Mouse (Mus musculus) neutrophil, adult 5-6 weeks (primary cell): ENCODE measurements around the gene Rab31. TPM values are rescaled to one million over a fixed set of nuclear protein-coding genes. Genes with fewer than 3 reads are reported as not detected.

ENCODE experiments used
- ATAC-seq: fragments of 151-379, 151-347 bp; 2 replicates; pipeline ENCODE4 v1.8.0; 2017; ENCODE audit warnings: mild to moderate bottlenecking, moderate TSS enrichment; ENCODE audit not compliant: insufficient number of reproducible peaks, poor library complexity, low FRiP score, severe bottlenecking; ENCODE audit errors: extremely low read depth
- total RNA-seq: library from RNA; stranded (forward); fragments of 200-1000 nt; gene quantifications from 2 replicates; pipeline ENCODE4 v1.2.3, GENCODE M21; 2017

Rab31 gene
- total RNA-seq, 1 experiment from 2014 or later = 90.1 TPM

DNA sequence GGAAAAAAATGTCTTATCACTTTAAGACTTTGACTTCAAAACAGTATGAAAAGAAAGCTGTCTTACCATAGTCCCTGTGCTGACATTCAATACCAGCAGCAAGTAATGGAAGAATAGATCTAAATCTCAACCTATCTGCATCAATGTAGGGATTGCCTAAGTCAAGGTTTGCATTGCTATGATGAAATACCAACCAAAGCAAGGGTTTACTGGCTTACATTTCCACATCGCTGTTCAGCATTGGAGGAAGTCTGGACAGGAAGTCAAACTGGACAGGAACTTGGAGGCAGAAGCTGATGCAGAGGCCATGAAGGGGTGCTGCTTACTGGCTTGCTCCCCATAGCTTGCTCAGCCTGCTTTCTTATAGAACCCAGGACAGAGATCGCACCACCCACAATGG, 54.0 kb downstream of the Rab31 start:
- ATAC-seq = peak; percentile 89

DNA sequence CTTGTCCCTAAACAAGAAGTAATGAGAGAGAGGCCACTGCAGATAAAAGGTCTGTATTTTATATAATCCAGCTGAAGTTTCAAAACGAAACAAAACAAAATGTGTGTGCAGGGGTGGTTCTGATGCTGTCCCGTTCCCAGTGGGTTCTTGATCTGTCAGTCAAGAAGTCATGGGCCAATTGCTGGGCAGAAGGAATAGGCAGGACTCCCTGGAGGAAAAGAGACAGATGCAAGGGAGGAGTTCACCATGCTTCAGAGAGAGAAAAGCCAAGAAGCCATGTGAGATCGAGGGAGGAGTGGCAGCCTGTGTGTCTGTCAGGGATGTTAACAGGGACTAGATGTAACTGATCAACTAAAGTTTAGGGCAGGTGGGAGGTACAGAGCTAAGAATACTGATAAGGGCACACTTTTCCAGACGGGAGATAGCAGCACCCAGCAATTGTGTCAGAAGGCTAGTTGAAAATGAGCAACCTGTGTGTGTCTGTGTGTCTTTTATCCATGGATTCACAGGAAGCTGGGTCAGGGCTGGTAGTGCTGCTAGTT, 54.8 kb downstream of the Rab31 start:
- ATAC-seq = no peak

- no peak for ATAC-seq
Measured at GRCm38 (mm10) chr17:65714060-65714459, 58.5 kb downstream of the Rab31 start.

DNA sequence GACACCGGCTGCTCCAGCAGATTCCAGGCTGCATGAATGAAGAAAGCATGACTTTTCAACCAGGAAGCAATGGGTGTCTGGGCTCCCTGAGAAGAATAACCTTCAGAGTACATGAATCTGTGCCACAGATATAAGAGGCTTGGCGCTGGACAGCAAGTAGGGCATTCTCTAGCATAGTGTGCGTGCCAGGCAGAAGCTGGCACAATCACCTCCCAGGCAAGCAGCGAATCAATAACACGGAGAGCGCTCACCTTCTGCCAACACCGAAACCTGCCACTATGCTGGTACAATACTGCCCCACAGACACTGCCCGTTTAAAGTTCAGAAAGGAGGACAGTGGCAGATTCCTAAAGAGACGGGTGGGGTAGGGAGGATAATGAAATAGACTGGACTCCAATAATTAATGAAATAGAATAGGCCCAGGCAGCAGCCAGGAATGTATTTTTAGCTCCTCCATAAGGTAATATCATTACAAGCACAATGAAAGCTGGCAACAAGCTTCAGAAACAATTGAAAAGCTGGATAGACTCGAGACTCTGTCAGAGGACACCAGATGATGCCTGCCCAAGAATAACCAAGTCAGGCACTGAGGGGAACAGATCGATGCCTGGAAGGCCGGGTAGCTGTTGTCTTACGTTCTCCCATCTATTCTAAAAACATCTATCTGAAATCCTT, 59.6 kb downstream of the Rab31 start:
- ATAC-seq = no peak

- no peak for ATAC-seq
Measured at GRCm38 (mm10) chr17:65711779-65712178, 60.8 kb downstream of the Rab31 start.

DNA sequence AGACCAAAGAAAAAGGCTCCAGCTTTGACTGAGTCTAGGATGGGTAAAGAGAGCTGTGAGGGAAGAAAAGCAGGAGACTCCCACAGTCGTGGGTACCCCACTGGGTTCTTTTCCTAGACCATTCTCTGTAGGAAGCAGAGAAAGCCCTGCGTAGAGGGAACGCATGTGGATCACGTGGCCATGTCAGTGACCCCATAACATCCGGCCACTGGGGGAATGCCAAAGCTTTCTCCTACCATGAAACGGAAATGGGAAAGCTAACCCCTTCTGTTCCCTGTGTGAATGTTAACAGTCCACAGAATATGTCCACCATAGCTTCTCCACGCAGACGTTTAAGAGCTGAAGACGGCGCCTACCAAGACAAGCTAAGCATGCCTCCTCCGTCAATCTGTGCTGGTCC, 62.0 kb downstream of the Rab31 start:
- no peak for ATAC-seq

DNA sequence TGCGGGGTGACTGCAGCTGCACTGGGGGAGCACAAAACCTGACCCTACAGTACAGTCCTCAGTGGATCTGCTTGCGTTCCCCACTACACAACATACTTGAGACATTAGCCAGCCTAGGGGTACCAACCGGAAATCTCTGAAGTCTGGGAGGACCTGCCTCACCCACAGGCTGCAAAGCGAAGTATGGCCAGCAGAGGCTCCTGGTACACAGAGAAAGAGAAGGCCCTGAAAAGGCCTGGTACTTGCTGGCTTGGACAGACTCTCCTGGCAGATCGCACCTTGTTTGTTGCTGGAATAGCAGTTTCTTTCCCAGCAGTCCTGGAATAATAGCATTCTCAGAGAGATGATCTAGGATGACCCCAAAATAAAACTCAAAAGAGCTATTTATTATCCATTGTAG, 66.3 kb downstream of the Rab31 start:
- peak; percentile 57; the same call in 1 of the 2 replicates for ATAC-seq

DNA sequence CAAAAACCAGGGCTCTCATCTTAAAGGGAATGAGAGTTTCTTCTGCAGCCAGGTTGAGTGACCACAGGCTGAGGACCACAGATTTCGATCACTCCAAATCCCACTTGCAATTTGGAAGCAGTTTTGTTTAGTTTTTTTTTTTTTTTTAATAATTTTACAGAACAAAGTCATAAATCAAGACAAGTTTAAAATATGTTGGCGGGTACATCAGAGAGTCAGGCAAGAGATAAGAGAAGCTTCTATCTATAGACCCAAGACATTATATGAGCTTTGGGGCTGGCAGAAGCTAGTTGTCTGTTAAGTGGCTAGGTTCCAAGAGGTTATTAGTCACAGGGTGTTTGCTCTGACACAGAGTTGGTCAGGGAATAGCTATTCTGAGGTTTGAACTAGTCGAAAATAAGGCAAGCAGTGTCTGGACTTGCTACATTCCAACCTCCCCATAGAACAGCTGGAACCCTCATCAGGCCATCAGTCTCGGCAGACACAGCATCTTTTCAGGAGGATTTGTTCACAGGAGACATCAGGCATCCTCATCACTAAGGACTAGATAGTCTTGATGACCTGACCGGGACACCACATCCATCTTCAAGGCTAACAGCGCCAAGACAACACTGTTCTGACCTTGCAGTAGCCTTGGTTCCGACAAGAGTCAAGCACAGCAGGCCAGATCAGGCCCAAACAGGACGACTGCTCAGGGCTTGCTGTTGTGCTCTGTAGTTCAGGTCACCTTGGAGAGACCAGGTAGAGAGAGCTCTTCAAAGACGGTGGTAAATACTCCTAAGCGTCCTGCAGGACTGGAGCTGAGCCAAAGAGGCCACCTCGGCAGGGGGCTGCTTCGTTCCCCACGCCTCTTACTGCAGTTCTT, 68.8 kb downstream of the Rab31 start:
- no peak for ATAC-seq

GRCm38 (mm10) chr17:65701797-65702566, 70.6 kb downstream of the Rab31 start:
- ATAC-seq = no peak

DNA sequence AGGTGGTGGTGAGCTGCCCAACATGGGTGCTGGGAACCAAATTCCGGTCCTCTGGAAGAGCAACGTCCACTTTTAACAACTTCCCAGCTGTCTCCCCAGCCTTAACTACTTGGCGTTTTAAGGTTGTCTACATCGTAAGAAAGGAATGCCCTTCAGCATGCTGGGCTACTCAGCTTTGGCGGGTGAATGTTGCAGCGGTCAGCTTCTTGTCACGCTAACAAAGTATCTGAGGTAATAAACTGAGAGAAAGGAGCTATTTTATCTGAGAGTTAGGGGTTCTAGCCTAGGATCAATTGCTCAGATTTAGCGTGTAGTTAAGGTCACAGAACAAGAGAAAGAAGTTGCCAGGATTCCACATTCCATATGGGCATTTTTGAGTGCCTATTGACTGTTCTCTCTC, 71.2 kb downstream of the Rab31 start:
- ATAC-seq = no peak

- no peak for ATAC-seq
Measured at GRCm38 (mm10) chr17:65700060-65700459, 72.5 kb downstream of the Rab31 start.

DNA sequence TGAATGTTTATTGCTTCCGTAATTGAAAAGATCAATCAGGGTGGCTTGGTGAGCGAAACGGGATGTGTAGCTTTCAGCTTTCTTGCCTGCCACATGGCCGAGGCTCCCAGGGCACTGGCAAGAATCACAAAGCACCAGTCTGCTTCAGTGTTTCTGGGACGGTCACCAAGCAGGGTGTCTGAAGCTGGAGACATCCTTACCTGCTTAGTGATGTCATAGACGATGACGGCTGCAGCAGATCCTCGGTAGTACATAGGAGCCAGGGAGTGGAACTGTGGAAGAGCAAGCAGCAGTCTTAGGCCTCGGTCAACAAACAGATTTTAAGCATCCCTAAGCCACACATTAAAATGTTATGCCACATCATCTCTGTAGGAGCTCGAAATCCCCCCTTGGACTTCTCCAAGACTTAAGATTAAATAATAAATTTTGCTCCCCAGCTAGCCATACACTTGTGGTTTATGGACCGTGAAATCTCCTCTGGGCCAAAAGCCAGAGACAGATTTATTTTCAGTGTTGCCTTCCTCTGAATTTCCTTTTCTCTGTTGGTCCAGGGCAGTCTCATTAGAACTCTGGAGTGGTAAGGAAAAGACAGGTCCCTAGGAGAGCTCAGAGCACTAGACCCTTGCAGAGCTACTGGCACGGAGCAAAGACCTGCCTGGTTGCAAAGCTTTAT, 74.6 kb downstream of the Rab31 start:
- no peak for ATAC-seq

DNA sequence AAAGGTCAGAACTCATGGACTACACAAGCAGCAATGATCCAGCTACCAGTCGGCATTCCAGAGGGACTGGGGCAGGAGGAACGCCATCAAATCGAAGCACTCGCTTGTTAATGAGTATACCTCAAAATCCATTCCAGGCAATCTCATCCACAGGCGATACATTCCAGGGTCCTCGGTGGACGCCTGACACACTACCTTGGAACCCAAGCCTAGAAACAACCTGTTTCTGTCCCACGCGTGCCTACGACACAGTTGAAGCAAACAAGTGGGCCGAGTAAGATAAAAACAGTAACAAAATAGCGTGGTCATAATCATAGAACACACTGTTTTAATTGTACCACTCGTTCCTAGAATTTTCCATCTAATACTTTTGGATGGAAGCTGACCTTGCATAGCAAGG, 75.6 kb downstream of the Rab31 start:
- no peak for ATAC-seq

- no peak for ATAC-seq
Measured at GRCm38 (mm10) chr17:65692276-65692675, 80.3 kb downstream of the Rab31 start.

- ATAC-seq = no peak
Measured at GRCm38 (mm10) chr17:65683731-65684130, 88.8 kb downstream of the Rab31 start.

DNA sequence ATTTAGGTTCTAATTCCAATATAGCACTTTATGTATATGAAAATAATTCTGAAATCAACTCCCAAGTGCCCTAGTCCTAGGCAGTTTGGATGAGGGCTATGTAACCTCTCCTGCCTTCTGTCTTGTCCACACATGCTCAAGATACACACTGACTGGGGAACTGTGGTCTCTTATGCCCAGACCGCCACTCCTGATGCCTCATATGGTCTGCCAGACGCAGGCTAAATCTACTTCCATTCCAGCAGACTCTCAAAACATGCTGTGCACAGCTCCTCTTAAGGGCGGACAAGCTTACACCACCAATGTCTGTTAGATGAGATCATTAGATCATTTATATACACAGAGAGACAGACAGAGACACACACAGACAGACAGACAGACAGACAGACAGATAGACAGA, 89.2 kb downstream of the Rab31 start:
- ATAC-seq = no peak

- no peak for ATAC-seq
Measured at GRCm38 (mm10) chr17:65682071-65682680, 90.4 kb downstream of the Rab31 start.

GRCm38 (mm10) chr17:65681516-65681915, 91.0 kb downstream of the Rab31 start:
- ATAC-seq = no peak
